Mouse (Mus musculus) heart, adult 18-20 months (tissue): ENCODE measurements around the gene Homer1. TPM values are rescaled to one million over a fixed set of nuclear protein-coding genes. Genes with fewer than 3 reads are reported as not detected.

Experiments used
- DNase-seq, 2 experiments: peaks; one replicate each; pipeline ENCODE4 v3.0.0; 2021 to 2022; ENCODE audit warnings: mixed read lengths in 1 of 2
- total RNA-seq, 2 experiments: library from RNA; stranded (reverse); gene quantifications; 2 replicates each; pipeline ENCODE4 v1.2.3; 2021

The Homer1 gene
- total RNA-seq, 2 experiments from 2014 or later, result 58.9 to 60.1 TPM

DNA sequence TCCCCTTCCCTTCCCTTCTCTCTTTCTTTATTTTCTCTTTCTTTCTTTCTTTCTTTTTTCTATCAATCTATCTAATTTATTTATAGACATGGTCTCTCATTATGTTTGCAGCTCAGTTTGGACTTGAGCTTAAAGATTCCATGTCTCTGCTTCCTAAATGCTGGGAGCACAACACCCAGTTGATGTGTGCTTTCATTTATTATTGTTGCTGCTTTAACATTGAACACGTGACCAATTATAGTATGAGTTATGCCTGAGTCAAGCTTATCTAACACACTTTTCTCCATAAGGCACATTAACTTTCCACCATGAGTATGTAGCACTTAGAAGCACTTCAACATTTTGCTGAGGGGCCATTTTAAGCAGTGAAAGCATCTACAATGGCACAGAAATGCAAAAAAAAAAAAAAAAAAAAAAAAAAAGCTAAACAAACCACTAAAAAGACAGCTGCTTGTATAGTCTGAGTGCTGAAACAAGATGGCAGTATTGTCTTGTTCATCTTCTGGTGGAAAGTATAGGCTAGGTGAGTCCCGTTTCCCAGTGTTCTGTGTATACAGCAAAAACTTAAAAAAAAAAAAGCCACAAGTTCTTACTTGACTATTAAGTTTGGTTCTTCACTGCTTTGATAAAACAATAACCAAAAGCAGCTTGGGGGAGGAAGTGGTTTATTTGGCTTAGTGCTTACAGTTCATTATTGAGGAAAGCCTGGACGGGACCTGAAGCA is 41.3 kb downstream of the Homer1 start:
- DNase-seq, result no peak

DNA sequence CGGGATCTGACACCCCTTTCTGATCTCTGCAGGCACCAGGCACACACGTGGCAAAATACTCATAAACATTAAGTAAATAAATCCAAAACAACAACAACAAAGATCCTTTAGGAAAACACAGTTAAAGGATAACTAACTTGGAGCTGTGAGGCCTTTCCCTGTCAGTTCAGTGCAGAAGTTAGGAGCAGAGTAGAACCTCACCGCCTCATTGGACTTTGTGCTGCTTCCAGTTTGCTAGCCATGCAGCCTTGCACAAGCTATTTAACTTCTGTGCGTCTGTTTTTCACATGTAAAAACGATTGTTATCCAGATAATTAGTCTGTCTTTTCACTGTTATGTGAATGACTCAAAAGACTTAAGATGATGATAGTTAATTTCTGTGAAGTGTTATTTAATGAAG is 43.2 kb downstream of the Homer1 start:
- no peak for DNase-seq

DNA sequence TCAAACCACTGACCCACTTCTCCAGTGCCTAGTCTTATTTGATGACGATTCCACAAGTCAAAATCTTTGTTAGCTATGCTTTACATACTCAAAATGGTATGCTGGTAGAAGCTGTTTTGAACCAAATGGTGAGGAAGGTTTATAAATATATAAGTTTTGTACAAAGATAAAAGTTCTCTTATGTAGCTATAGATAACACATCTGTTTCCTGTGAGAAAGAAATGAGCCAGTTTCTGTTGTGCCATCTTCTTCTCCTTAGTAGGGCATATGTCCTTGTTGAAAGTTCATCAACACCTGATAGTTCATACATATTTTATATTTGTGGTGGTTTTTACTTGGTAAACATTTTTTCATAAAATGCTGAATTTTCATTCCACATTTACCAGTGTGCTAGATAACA is 45.0 kb downstream of the Homer1 start:
- DNase-seq, result no peak

DNA sequence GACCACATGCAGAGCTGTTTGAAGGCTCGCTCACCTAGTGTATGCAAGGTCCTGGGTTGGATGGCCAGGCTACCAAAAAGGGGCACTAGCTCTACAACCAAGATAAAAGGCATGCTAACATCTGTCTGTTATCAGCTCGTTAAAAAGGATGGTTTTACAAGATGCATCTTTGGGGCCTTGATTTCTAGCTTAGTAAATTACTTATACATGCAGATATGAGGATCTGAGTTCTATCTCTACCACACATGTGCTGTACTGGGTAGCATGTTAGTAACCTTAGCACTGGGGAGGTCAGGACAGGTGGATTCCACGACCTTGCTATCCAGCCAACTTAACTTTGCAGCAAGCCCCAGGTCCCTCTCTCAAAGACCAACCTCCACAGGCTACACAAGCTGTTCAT is 46.4 kb downstream of the Homer1 start:
- no peak for DNase-seq

DNA sequence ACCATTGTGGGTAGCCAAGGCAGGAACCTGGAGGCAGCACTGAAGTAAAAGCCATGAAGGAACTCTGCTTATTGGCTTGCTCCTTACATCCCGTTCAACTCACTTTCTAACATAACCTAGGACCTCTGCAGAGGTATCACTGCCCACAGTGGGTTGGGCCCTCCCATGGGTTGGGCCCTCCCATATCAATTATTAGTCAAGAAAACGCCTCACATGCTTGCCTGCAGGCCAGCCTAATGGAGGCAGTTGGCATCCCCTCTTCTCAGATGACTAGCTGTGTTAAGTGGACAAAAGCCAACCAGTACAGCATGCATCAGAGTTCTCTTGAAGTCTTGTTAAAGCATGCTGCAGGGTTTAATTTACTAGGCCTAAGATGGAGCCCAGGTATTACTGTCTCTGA is 52.6 kb downstream of the Homer1 start:
- DNase-seq, result no peak

DNA sequence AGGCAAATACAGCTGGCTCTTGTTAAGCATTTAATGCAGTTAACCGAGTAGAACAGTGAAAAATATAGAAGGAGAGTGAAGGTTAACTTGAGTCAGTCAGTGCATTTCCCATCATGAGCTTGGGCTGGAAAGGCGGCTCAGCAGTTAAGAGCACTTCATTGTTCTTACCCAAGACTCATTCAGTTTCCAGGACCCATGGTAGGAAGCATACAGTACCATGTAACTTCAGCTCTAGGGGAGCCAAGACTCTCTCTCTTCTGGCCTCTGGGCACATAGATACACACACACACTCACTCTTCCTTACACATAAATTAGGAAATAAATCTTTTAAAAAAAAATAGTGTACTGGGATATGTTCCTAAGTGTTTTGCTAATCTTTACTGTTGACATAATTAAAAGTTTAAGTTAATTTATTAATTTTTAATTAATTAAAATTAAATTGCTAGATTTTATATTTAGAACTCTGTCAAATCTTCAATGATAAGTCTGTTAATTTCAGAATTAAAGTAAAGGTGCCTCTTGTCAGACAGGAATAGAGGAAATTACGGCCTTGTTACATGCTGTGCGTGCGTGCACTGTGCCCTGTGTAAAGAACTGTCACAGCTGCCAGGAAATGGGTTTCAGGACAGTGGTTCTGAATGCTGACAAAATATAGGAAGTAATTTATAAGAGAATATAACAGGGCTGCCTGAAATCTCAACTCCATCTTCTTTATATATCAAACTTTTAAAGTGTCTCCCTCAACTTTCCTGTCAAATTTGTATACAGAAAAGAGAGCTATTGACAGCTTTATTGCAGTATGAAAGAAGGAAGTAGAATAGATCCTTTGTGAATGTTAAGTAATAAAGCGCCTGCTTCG is 55.2 kb downstream of the Homer1 start:
- DNase-seq, result no peak

DNA sequence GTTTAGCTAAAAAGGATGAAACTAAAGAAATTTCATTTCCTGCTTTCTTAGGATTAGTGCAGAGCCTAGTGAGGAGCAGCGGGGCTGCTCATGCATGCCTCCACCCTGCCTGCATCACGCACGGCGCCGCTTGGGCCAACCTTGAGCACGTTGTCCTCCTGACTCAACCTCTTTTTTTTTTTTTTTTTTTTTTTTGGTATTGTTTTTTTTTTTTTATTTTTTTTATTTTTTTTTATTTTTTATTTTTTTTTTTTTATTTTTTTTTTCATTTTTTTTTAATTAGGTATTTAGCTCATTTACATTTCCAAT is 55.8 kb downstream of the Homer1 start:
- no peak for DNase-seq

DNA sequence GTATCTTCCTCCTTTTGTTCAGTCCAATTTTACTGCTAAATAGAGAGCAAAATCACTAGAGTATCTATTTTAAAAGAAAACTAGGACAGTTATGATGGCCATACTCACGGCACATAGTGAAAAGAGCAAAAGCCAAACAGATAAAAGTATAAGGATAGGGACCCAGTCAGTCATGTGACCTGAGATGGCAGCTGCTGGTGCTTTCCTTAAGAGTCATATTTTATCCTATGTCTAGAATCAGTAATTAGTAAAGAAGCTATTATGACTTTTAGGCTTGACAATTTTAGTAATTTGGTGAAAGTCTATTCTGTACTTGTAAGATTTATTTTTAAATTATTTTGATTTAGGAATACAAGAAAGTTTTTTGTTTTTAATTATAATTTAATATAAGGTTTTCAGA is 59.1 kb downstream of the Homer1 start:
- DNase-seq, result no peak

DNA sequence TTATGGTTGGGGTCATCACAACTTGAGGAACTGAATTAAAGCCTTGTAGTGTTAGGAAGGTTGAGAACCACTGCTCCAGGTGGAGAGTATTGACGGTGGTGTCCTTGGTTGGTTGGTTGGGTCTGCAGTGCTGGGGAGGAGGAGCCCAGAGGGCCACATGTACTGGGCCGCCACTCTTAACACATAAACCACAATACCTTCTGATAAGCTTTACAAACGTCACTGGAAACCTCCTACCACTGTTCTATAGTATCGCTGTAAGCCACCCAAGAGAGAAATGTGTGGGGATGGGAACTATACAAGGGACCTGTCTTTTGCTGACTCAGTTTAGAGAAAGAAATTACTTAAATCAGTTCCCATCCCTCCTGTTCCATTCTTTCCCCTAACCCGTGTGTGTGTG is 68.1 kb downstream of the Homer1 start:
- no peak for DNase-seq

DNA sequence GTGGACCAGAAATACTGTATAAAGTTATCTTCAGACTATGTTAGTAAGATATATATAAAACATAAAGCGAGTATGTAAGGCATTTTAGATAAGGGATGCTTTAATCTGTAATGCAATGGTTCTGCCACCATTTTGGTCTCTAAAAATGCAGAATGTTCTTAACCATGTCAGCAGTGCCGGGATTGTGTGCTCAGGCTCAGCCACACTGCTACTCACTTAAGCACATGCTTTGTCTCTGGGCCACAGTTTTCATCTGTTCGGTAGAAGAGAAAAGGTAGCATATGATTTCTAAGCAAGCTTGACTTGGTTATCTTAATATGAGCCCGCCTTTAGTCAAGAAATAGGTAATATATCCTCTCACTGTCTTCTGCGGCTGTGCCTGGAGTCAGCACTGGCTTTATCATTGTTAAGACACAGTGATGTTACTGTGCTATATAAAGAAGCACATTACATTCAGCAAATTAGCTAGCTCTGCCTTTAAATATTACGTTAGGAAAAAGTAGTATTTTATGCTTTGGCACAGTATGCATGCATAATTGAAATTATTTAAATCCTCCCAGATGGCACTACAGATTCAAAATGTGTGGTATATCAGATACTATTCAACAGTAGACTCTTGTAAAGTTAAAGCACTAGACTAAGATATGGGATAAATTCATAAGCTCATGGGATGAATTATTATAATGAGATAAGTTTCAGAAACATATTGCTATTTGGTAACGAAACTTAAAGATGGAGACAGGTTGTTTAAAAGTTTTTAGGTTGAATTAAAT is 69.6 kb downstream of the Homer1 start:
- no peak for DNase-seq

DNA sequence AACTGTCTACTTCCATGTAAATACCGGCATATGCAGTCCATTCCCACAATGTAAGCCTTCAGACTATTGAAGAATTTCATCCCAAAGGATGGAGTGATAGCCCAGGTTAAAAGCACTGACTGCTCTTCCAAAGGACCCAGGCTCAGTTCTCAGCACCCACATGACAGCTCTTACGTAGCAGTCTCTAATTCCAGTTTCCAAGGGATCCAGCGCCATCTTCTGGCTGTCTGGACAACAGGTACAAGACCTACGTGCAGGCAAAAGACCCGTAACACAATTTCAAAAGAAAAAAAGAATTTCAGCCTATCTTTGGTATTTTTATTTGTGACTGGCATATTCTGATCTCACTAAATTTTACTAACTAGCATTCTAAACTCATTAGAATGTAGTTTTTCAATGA is 75.0 kb downstream of the Homer1 start:
- no peak for DNase-seq

DNA sequence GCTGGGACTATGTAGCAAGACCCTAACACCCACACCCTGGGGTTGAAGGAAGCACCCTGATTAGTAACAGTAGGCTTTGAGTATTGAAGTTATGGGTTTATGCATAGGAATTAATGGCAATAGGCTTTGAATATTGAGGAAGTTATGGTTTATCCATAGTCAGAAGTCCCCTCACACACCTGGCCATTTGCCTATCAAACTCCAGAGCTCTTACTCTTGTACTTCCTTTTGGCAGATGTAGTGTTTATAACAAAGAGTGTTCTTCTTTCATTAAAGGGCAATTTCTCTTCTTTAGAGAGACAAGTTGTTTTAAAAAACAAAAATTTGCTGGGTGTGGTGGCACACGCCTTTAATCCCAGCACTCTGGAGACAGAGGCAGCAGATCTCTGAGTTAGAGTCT is 79.1 kb downstream of the Homer1 start:
- DNase-seq, result no peak

DNA sequence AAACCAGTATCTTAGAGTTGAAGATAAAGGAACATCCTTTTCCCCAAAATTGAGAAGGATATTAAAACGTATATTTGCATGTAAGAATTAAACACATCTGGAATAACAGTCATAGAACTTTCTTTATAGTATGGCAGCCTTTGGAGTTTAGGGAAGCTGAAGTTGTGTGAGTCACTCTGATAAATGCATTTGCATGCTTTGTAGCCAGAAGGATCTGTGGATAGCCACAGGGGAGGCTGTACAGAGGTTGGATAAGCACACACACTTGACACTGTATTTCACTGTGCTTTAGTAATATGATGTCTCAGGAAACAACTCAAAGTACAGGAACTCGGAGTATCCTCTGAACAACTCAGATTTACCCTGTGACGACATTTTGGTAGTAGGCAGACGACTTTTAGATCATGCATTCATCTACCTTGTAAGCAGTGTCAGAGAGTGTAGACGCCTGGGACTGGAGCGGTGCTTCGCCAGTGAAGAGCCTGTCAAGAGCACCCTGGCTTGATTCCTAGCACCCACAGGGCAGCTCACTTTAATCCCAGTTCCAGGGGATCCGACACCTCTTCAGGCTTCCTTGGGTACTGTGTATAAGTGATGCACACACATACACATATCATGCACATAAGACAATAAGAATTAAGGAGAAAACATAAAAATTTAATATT is 81.1 kb downstream of the Homer1 start:
- DNase-seq, result no peak

DNA sequence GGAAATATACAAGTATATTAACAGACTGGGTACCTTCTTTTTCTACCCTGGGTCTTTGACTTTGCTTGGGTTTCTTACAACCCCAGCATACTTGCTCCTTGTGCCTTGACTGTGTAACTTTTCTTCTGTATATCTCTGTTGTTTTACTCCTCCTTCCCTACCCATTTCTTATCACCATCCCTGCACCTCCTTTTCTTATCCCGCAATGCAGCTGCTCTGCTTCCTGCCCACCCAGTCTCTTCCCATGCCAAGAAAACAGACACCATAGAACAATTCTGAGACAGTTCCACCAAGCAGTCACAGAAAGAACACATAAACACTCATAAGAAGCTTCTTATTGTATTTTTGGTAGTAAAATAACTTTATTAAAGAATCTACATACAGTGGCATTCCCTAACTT is 81.9 kb downstream of the Homer1 start:
- no peak for DNase-seq

DNA sequence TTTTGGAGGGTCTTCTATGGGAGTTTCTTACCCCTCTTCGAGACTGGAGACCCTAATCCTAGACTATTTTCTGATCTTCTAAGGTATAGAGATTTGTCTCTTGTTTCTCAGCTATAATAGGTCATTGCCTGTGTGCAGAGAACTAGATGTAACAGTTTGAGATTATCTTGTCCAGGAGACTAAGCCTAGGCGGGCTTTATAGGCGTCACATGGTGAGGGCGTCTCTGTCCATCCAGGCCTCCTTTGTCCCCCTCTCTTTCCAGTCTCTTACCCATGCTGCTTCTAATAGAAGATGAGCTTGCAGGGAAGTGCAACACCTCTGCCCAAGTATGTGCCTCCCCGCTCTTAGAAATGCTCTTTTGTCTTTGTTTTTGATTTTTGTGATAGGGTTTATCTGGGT is 83.7 kb downstream of the Homer1 start:
- DNase-seq, result no peak

DNA sequence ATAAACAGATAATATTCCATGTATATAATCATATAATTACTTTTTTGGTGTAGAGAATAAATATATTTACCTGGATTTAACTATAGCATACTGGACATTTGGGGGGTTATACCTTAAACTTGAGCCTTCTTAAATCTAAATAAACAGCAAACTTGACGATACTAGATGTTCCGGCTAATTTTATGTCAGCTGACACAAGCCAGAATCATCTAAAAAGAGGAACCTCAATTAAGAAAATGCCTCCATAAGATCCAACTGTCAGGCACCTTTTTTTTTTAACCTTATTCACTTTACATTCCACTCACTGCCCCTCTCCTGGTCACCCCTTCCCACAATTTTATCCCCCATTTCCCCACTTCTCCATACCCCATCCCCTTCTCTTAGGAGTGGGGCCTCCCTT is 84.2 kb downstream of the Homer1 start:
- DNase-seq, result no peak

DNA sequence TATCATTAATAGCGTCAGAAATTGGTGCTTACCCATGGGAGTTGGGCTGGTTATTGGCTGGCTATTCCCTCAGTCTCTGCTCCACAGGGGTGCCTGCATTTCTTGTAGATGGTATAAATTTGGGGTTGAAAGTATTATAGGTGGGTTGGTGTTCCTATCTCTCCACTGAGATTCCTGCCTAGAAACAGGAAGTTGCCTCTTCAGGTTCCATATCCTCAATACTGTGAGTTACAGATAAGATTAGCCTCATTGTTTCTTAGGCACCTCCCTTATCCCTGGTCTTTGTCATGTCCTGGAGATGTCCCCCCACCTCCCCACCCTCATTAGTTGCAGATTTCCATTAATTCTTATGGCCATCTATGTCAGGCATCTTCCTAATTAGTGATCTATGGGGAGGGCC is 85.0 kb downstream of the Homer1 start:
- DNase-seq, result no peak

DNA sequence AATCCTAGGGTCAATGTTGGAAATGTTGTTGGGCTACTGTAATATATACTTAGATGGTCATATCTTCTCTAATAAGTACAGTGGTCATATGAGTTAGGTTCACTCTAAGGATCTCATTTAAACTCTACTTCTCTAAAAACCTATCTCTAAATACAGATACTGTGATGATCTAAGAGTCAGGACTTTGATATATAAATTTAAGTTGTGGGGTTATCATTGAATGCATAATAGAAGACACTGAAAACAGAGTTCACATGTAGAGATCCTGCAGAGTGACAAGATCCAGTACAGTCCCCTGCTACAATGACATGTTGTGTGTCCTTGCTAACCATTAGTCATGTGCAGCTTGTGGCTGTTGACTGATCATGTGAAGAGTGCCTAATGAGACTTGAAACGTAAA is 85.7 kb downstream of the Homer1 start:
- DNase-seq, result no peak

DNA sequence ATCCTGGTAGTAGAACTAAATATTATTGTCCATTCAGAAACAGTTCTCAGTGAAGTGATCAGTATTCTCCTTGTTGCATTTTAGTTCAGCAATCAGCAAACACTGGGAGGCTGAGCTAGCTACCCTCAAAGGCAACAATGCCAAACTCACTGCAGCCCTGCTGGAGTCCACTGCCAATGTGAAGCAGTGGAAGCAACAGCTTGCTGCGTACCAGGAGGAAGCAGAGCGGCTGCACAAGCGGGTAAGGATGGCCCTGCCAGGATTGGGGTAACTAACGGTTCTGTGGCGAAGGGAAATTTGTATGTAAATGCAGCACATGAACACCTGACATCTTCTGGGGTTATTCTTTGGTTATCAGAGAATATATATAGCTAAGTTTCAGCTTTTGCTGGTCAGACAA is 88.0 kb downstream of the Homer1 start:
- DNase-seq, result no peak

DNA sequence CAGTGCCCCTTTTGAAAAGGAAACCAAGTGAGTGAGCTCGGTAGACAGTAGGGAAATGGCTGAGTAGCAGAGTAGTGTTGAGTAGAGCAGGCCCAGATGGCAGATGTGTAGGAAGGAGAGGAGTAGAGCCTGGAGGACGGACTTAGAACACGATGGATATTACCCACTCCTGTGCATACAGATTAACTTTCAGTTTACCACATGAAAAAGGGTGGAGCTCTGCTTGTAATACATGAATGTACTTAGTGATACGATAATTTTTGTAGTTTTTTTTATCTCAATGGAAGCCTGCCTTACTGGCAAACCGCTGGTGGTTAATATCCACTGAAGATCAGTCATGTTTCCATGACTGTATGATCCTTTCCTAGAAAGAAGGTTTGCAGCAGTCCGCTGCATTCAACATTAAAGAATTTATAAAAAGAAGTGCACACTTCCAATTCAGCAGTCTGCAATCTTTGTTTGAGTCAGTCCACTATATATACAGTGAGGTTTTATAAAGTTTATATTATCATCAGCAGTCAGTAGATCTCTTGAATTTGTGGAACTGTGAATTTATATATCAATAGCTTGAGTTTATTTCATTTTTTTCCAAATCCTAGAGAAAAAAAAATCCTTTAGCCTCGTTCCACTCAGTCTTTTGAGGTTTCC is 89.3 kb downstream of the Homer1 start:
- DNase-seq, result no peak

DNA sequence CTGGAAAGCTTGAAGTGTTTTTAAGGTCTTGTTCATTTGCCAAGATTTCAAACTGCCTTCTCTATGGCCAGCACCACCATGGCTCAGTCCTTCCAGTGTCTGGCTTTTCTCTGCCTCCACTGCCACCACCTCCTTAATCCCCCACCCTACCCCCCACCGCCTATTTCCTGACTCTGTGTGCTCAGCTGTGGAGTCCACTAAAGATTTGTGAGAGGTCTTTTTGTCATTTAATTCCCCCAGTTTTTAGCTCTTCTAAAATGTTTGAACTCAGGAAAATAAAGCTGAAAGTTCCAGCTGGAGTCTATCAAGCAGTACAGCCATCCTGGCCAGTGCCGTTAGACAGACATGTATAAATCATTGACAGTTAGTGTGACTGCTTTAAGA is 89.8 kb downstream of the Homer1 start:
- no peak for DNase-seq

DNA sequence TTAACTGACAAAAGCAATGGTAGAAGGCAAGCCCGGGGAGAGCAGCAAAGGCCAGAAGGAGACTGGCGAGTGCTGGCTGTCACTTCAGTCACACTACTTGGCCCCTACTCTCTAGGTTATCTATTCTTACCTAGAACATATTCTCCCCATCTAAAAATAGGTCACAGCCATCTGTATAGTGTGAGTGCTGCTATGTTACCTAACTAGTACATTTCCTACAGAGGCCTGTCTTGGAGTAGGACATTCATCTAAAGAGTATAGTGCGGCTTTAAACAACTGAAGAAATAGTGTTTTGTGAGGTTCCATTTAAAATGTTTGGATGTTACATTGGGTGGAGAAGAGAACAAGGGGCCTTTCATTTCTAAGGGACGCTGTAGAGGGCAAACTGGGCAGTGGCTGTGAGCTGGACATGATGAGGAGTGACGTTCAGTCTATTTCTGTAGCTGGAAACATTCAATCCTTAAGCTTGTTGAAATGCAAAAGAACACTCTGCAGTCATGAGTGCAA is 100.3 kb downstream of the Homer1 start:
- DNase-seq, result peak; percentile 46 to 66
